Mouse (Mus musculus): ENCODE data around the gene Ptx3. TPM values are rescaled to one million over a fixed set of nuclear protein-coding genes. Genes with fewer than 3 reads are reported as not detected.
A peak's percentile ranks its signal among the peaks of the same experiment; 100 is the strongest.

Gene Ptx3
- 2.9 and 3.1 TPM in 2 replicates for polyA plus RNA-seq (2015; fragmentation: Nextera tagmentation; extraction: Ambion mirVana)

DNA sequence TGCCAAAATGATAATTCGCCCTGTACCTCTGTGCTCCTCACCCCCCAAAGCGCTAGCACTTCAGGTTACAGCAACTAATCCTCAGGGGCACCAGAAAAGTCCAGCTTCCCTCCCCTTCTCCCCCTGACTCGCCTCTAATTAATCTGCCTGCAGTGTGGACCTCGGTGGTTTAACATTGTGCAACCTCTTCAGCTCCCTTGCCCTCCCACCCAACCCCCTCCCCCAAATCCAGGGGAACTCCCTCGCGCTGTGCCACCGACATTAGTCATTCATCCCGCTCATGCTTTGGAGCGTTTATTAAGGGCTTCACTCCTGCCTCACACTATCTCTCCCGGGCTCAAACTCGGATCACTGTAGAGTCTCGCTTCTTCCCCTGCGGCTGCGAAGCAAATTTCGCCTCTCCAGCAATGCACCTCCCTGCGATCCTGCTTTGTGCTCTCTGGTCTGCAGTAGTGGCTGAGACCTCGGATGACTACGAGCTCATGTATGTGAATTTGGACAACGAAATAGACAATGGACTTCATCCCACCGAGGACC lies at the start of gene Ptx3:
Gene Ptx3 (plus strand): TSS at position 256 of the 537 bp plus-strand sequence.
- WGBS, result 3% methylated on average over 20 of the region's 20 CpGs
- ATAC-seq (ENCODE audit: low FRiP score), result peak; percentile 51; the same call in 1 of the 2 replicates
- Histone ChIP-seq H3K27ac (replicated peaks) (peak within 1 kb of the TSS; percentile 37; the same call in 1 of the 2 replicates), H3K4me3 (replicated peaks) (peak within 1 kb of the TSS; percentile 60), H3K9me3 (replicated peaks) (no peaks in the 10 kb centered on the region), H3K27me3 (replicated peaks) (peaks cover 4% of the 10 kb centered on the region; the same call in 1 of the 2 replicates), H3K9ac (replicated peaks) (peak within 1 kb of the TSS; percentile 62), H3K4me2 (peak within 1 kb of the TSS; percentile 98), H3K36me3 (no peaks in the 10 kb centered on the region), H3K4me1 (peaks cover 16% of the 10 kb centered on the region; the same call in 1 of the 2 replicates)

GRCm38 (mm10) chr3:66172907-66173306 lies 46.8 kb upstream of the Ptx3 start:
- WGBS, result 62% methylated on average over 5 of the region's 5 CpGs
- Histone ChIP-seq H3K4me3 (replicated peaks) (no peak overlapping the region), H3K4me2 (no peak overlapping the region), H3K9ac (replicated peaks) (no peak overlapping the region), H3K27ac (replicated peaks) (no peak overlapping the region), H3K36me3 (no peaks in the 10 kb centered on the region), H3K9me3 (replicated peaks) (no peaks in the 10 kb centered on the region), H3K4me1 (peaks cover 4% of the 10 kb centered on the region; the same call in 1 of the 2 replicates), H3K27me3 (replicated peaks) (no peaks in the 10 kb centered on the region)
- ATAC-seq (ENCODE audit: low FRiP score), result no peak

- no peaks in the 10 kb centered on the region for H3K27me3 ChIP-seq (replicated peaks)
- no peak for ATAC-seq (ENCODE audit: low FRiP score)
- WGBS, result 84% methylated on average over 2 of the region's 2 CpGs
- H3K4me1 ChIP-seq, result no peaks in the 10 kb centered on the region
- no peaks in the 10 kb centered on the region for H3K9me3 ChIP-seq (replicated peaks)
- no peak overlapping the region for H3K9ac ChIP-seq (replicated peaks)
- no peak overlapping the region for H3K4me3 ChIP-seq (replicated peaks)
- H3K27ac ChIP-seq (replicated peaks), result no peak overlapping the region
- H3K4me2 ChIP-seq, result no peak overlapping the region
- no peaks in the 10 kb centered on the region for H3K36me3 ChIP-seq
Measured at GRCm38 (mm10) chr3:66179647-66180046, 40.1 kb upstream of the Ptx3 start.

GRCm38 (mm10) chr3:66193910-66194562 lies 25.7 kb upstream of the Ptx3 start:
- no peaks in the 10 kb centered on the region for H3K36me3 ChIP-seq
- H3K27ac ChIP-seq (replicated peaks), result no peak overlapping the region
- no peaks in the 10 kb centered on the region for H3K27me3 ChIP-seq (replicated peaks)
- no peak overlapping the region for H3K4me2 ChIP-seq
- no peak overlapping the region for H3K4me3 ChIP-seq (replicated peaks)
- no peaks in the 10 kb centered on the region for H3K4me1 ChIP-seq
- 81% methylated on average over 3 of the region's 3 CpGs for WGBS
- no peak overlapping the region for H3K9ac ChIP-seq (replicated peaks)
- H3K9me3 ChIP-seq (replicated peaks), result no peaks in the 10 kb centered on the region
- ATAC-seq (ENCODE audit: low FRiP score), result no peak

- Histone ChIP-seq H3K9me3 (replicated peaks) (no peaks in the 10 kb centered on the region), H3K4me3 (replicated peaks) (no peak overlapping the region), H3K4me2 (no peak overlapping the region), H3K4me1 (no peaks in the 10 kb centered on the region), H3K27ac (replicated peaks) (no peak overlapping the region), H3K27me3 (replicated peaks) (no peaks in the 10 kb centered on the region), H3K9ac (replicated peaks) (no peak overlapping the region), H3K36me3 (no peaks in the 10 kb centered on the region)
- no peak for ATAC-seq (ENCODE audit: low FRiP score)
- WGBS, result 84% methylated on average over 4 of the region's 4 CpGs
Measured at GRCm38 (mm10) chr3:66208836-66209573, 10.7 kb upstream of the Ptx3 start.

DNA sequence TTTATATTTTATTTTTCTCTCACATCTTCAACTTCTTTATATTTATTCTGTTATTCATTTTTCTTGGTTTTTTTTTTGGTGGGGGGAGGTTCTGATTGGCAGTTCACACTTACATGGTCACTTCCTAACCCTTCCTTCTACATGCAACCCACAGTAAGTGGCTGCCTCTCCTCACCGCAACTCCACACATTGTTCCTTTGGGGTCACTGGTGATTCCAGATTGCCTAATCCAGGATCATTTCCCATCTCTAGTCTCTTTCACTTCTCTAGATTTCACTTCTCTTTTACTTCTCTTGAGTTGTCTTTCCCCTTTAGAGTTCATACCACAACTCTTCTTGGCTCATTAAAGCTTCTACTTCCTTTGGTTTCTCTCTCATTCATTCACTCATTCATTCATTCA lies 6.2 kb upstream of the Ptx3 start:
- no peaks in the 10 kb centered on the region for H3K36me3 ChIP-seq
- WGBS, result 95% methylated on average over 1 of the region's 1 CpGs
- H3K4me2 ChIP-seq, result no peak overlapping the region
- no peak for ATAC-seq (ENCODE audit: low FRiP score)
- no peaks in the 10 kb centered on the region for H3K9me3 ChIP-seq (replicated peaks)
- H3K4me3 ChIP-seq (replicated peaks), result no peak overlapping the region
- no peaks in the 10 kb centered on the region for H3K27me3 ChIP-seq (replicated peaks)
- no peak overlapping the region for H3K27ac ChIP-seq (replicated peaks)
- H3K9ac ChIP-seq (replicated peaks), result no peak overlapping the region
- no peaks in the 10 kb centered on the region for H3K4me1 ChIP-seq

GRCm38 (mm10) chr3:66215759-66216158 lies 4.0 kb upstream of the Ptx3 start:
- Histone ChIP-seq H3K9me3 (replicated peaks) (no peaks in the 10 kb centered on the region), H3K27ac (replicated peaks) (no peak overlapping the region), H3K9ac (replicated peaks) (no peak overlapping the region), H3K27me3 (replicated peaks) (0 out of 2 replicates have a peak, but pooled peaks cover 4% of the 10 kb centered on the region), H3K36me3 (no peaks in the 10 kb centered on the region), H3K4me1 (peaks cover 8% of the 10 kb centered on the region; the same call in 1 of the 2 replicates), H3K4me3 (replicated peaks) (no peak overlapping the region), H3K4me2 (no peak overlapping the region)
- ATAC-seq (ENCODE audit: low FRiP score), result no peak
- 81% methylated on average over 8 of the region's 8 CpGs for WGBS

DNA sequence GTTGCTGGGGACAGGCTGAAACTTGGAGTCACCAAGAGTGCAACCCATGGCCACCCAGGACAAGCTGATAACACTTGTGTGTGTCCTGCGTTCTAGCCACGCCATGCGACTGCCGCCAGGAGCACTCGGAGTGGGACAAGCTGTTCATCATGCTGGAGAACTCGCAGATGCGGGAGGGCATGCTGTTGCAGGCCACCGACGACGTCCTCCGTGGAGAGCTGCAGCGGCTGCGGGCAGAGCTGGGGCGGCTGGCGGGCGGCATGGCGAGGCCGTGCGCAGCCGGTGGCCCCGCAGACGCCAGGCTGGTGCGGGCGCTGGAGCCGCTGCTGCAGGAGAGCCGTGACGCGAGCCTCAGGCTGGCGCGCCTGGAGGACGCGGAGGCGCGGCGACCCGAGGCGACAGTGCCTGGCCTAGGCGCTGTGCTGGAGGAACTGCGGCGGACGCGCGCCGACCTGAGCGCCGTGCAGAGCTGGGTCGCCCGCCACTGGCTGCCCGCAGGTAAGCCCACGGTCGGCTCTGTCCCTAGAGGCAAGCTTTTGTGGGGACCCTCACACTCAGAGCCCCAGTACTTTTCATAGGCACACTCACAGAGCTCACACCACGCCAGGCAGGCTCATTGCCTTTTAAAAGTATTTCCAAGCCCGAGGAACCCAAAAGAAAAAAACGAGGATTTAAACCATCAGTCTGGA lies 988 bp downstream of the Ptx3 start:
- Histone ChIP-seq H3K9ac (replicated peaks) (peak overlapping the region; percentile 62), H3K9me3 (replicated peaks) (no peaks in the 10 kb centered on the region), H3K4me1 (peaks cover 16% of the 10 kb centered on the region; the same call in 1 of the 2 replicates), H3K27ac (replicated peaks) (peak overlapping the region; percentile 37; the same call in 1 of the 2 replicates), H3K27me3 (replicated peaks) (peaks cover 4% of the 10 kb centered on the region; the same call in 1 of the 2 replicates), H3K4me3 (replicated peaks) (peak overlapping the region; percentile 60), H3K4me2 (peak overlapping the region; percentile 98), H3K36me3 (no peaks in the 10 kb centered on the region)
- under 1% methylated on average over 42 of the region's 54 CpGs for WGBS
- peak; percentile 88 for ATAC-seq (ENCODE audit: low FRiP score)

DNA sequence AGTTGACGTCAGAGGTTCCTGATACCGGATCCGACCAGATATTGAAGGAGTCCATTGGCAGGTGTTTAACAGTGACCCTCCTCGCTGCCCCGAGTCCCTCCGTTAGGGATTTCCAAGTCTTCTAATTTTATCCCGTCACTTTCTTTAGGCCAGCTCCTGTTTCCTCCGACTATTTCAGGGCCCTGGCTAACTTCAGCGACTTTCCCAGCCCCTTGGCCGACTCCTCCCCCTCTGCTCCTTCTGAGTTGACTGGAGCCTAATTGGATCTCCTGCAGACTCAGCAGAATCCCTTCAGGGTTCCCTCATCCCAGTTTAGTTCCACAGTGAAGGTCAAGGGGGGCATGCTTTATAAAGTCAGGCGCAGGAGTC lies 1.5 kb downstream of the Ptx3 start:
- H3K27ac ChIP-seq (replicated peaks), result peak overlapping the region; percentile 37; the same call in 1 of the 2 replicates
- peaks cover 4% of the 10 kb centered on the region; the same call in 1 of the 2 replicates for H3K27me3 ChIP-seq (replicated peaks)
- ATAC-seq (ENCODE audit: low FRiP score), result peak; percentile 45
- H3K4me3 ChIP-seq (replicated peaks), result peak overlapping the region; percentile 60
- peak overlapping the region; percentile 98 for H3K4me2 ChIP-seq
- H3K36me3 ChIP-seq, result no peaks in the 10 kb centered on the region
- 1% methylated on average over 11 of the region's 11 CpGs for WGBS
- H3K9ac ChIP-seq (replicated peaks), result peak overlapping the region; percentile 62
- no peaks in the 10 kb centered on the region for H3K9me3 ChIP-seq (replicated peaks)
- peaks cover 16% of the 10 kb centered on the region; the same call in 1 of the 2 replicates for H3K4me1 ChIP-seq

DNA sequence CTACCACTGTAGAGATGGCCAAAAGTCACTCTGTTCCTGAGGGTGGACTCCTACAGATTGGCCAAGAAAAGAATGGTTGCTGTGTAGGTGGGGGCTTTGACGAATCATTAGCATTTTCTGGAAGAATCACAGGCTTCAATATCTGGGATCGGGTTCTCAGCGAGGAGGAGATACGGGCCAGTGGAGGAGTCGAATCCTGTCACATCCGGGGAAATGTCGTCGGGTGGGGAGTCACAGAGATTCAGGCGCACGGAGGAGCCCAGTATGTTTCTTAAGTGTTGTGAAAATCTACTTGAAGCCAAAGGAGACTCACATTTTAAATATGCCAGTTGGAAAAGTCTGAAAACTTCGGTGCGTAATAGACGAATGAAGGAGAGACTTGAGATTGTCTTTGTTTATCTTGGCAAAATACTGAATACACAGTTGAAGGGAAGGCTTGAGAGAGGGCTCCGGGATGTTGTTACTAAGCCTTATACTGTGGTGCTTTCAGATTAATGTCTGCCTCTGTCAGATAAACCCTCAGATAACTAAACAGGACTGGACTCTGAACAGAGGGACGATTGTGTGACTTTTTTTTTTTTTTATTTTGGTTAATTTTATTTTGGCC lies 5.3 kb downstream of the Ptx3 start:
- WGBS, result 87% methylated on average over 15 of the region's 15 CpGs
- H3K4me2 ChIP-seq, result no peak overlapping the region
- no peak for ATAC-seq (ENCODE audit: low FRiP score)

More for the DNA sequence above, 5.3 kb downstream of the Ptx3 start:
- no peak overlapping the region for H3K9ac ChIP-seq (replicated peaks)
- no peaks in the 10 kb centered on the region for H3K36me3 ChIP-seq
- H3K9me3 ChIP-seq (replicated peaks), result no peaks in the 10 kb centered on the region
- H3K27me3 ChIP-seq (replicated peaks), result no peaks in the 10 kb centered on the region; the same call in 1 of the 2 replicates
- no peak overlapping the region for H3K4me3 ChIP-seq (replicated peaks)
- H3K27ac ChIP-seq (replicated peaks), result no peak overlapping the region
- H3K4me1 ChIP-seq, result peaks cover 12% of the 10 kb centered on the region; the same call in 1 of the 2 replicates
